Mouse (Mus musculus): ENCODE measurements around the gene Ppp2r5d. TPM values are rescaled to one million over a fixed set of nuclear protein-coding genes. Genes with fewer than 3 reads are reported as not detected.

Gene Ppp2r5d
- polyA plus RNA-seq, 2 experiments: 83.2 to 115 TPM

GRCm38 (mm10) chr17:46736160-46736559 is 31.2 kb upstream of the Ppp2r5d start:
- DNase-seq (ENCODE audit: low spot score) (no peak), ATAC-seq (ENCODE audit: low FRiP score, low read depth) (0 out of 2 replicates have a peak, but pooled peaks have one; percentile 19)
- Histone ChIP-seq H3K27ac (replicated peaks; ENCODE audit: low read depth, low read length) (no peak overlapping the region), H3K36me3 (ENCODE audit: control insufficient read depth, insufficient read depth, low read length) (peaks cover 20% of the 10 kb centered on the region), H3K4me3 (replicated peaks; ENCODE audit: low read length) (no peak overlapping the region), H3K9ac (ENCODE audit: low read depth, low read length, severe bottlenecking) (no peak overlapping the region), H3K4me1 (ENCODE audit: control insufficient read depth, insufficient read depth, low read length) (no peaks in the 10 kb centered on the region), H3K4me2 (replicated peaks; ENCODE audit: low read depth, low read length, severe bottlenecking) (no peak overlapping the region), H3K27me3 (ENCODE audit: control insufficient read depth, insufficient read depth, low read length) (no peaks in the 10 kb centered on the region), H3K9me3 (ENCODE audit: control insufficient read depth, low read length) (no peaks in the 10 kb centered on the region)
- no peak for TF ChIP-seq POLR2A (IDR thresholded peaks at IDR 0.05; ENCODE audit: borderline replicate concordance, extremely low read depth, insufficient read depth, insufficient read length)
- 59% methylated on average over 10 of the region's 10 CpGs for WGBS

- TF ChIP-seq POLR2A (IDR thresholded peaks at IDR 0.05; ENCODE audit: borderline replicate concordance, extremely low read depth, insufficient read depth, insufficient read length): no peak
- no peak for ATAC-seq (ENCODE audit: low FRiP score, low read depth)
- no peak for DNase-seq (ENCODE audit: low spot score)
- H3K27ac ChIP-seq (replicated peaks; ENCODE audit: low read depth, low read length): no peak overlapping the region
- 87% methylated on average over 7 of the region's 7 CpGs for WGBS
- no peaks in the 10 kb centered on the region for H3K9me3 ChIP-seq (ENCODE audit: control insufficient read depth, low read length)
- no peak overlapping the region for H3K4me2 ChIP-seq (replicated peaks; ENCODE audit: low read depth, low read length, severe bottlenecking)
- H3K27me3 ChIP-seq (ENCODE audit: control insufficient read depth, insufficient read depth, low read length): no peaks in the 10 kb centered on the region
- no peaks in the 10 kb centered on the region for H3K4me1 ChIP-seq (ENCODE audit: control insufficient read depth, insufficient read depth, low read length)
- H3K4me3 ChIP-seq (replicated peaks; ENCODE audit: low read length): no peak overlapping the region
- no peak overlapping the region for H3K9ac ChIP-seq (ENCODE audit: low read depth, low read length, severe bottlenecking)
- H3K36me3 ChIP-seq (ENCODE audit: control insufficient read depth, insufficient read depth, low read length): peaks cover 20% of the 10 kb centered on the region
These were observed 30.4 kb upstream of the Ppp2r5d start for GRCm38 (mm10) chr17:46735287-46735686.

- H3K4me2 ChIP-seq (replicated peaks; ENCODE audit: low read depth, low read length, severe bottlenecking): no peak overlapping the region
- WGBS: 92% methylated on average over 3 of the region's 3 CpGs
- TF ChIP-seq POLR2A (IDR thresholded peaks at IDR 0.05; ENCODE audit: borderline replicate concordance, extremely low read depth, insufficient read depth, insufficient read length): no peak
These were observed 29.1 kb upstream of the Ppp2r5d start for GRCm38 (mm10) chr17:46734055-46734454.

GRCm38 (mm10) chr17:46728904-46729318 is 24.0 kb upstream of the Ppp2r5d start, which contains the start of gene Gnmt:
Gnmt (minus strand) TSS chr17:46729168.
- Histone ChIP-seq H3K4me3 (replicated peaks; ENCODE audit: low read length) (peak within 1 kb of the TSS; percentile 10; the same call in 1 of the 2 replicates), H3K36me3 (ENCODE audit: control insufficient read depth, insufficient read depth, low read length) (peaks cover 24% of the 10 kb centered on the region), H3K27me3 (ENCODE audit: control insufficient read depth, insufficient read depth, low read length) (no peaks in the 10 kb centered on the region), H3K4me2 (replicated peaks; ENCODE audit: low read depth, low read length, severe bottlenecking) (peak within 1 kb of the TSS; percentile 15; the same call in 1 of the 2 replicates), H3K27ac (replicated peaks; ENCODE audit: low read depth, low read length) (no peak within 1 kb of the TSS), H3K9ac (ENCODE audit: low read depth, low read length, severe bottlenecking) (0 out of 2 replicates have a peak within 1 kb of the TSS, but pooled peaks have one; percentile 16), H3K4me1 (ENCODE audit: control insufficient read depth, insufficient read depth, low read length) (no peaks in the 10 kb centered on the region), H3K9me3 (ENCODE audit: control insufficient read depth, low read length) (no peaks in the 10 kb centered on the region)
- DNase-seq (ENCODE audit: low spot score) (no peak), ATAC-seq (ENCODE audit: low FRiP score, low read depth) (no peak)
- 13% methylated on average over 24 of the region's 24 CpGs for WGBS
- no peak for TF ChIP-seq POLR2A (IDR thresholded peaks at IDR 0.05; ENCODE audit: borderline replicate concordance, extremely low read depth, insufficient read depth, insufficient read length)

More at GRCm38 (mm10) chr17:46734055-46734454, 29.1 kb upstream of the Ppp2r5d start:
- Histone ChIP-seq H3K36me3 (ENCODE audit: control insufficient read depth, insufficient read depth, low read length) (peaks cover 20% of the 10 kb centered on the region), H3K9me3 (ENCODE audit: control insufficient read depth, low read length) (no peaks in the 10 kb centered on the region), H3K4me3 (replicated peaks; ENCODE audit: low read length) (no peak overlapping the region), H3K27ac (replicated peaks; ENCODE audit: low read depth, low read length) (no peak overlapping the region), H3K4me1 (ENCODE audit: control insufficient read depth, insufficient read depth, low read length) (no peaks in the 10 kb centered on the region), H3K27me3 (ENCODE audit: control insufficient read depth, insufficient read depth, low read length) (no peaks in the 10 kb centered on the region), H3K9ac (ENCODE audit: low read depth, low read length, severe bottlenecking) (no peak overlapping the region)
- no peak for ATAC-seq (ENCODE audit: low FRiP score, low read depth)
- no peak for DNase-seq (ENCODE audit: low spot score)

- no peak for TF ChIP-seq POLR2A (IDR thresholded peaks at IDR 0.05; ENCODE audit: borderline replicate concordance, extremely low read depth, insufficient read depth, insufficient read length)
- no peaks in the 10 kb centered on the region for H3K4me1 ChIP-seq (ENCODE audit: control insufficient read depth, insufficient read depth, low read length)
- WGBS: 49% methylated on average over 11 of the region's 11 CpGs
- ATAC-seq (ENCODE audit: low FRiP score, low read depth) (no peak), DNase-seq (ENCODE audit: low spot score) (no peak)
- no peaks in the 10 kb centered on the region for H3K27me3 ChIP-seq (ENCODE audit: control insufficient read depth, insufficient read depth, low read length)
- H3K9me3 ChIP-seq (ENCODE audit: control insufficient read depth, low read length): no peaks in the 10 kb centered on the region
- H3K36me3 ChIP-seq (ENCODE audit: control insufficient read depth, insufficient read depth, low read length): peaks cover 28% of the 10 kb centered on the region
- H3K27ac ChIP-seq (replicated peaks; ENCODE audit: low read depth, low read length): no peak overlapping the region
- H3K4me2 ChIP-seq (replicated peaks; ENCODE audit: low read depth, low read length, severe bottlenecking): peak overlapping the region; percentile 15; the same call in 1 of the 2 replicates
- no peak overlapping the region for H3K4me3 ChIP-seq (replicated peaks; ENCODE audit: low read length)
- H3K9ac ChIP-seq (ENCODE audit: low read depth, low read length, severe bottlenecking): 0 out of 2 replicates have a peak overlapping the region, but pooled peaks have one; percentile 16
These were observed 23.6 kb upstream of the Ppp2r5d start for GRCm38 (mm10) chr17:46728496-46728895.
